Mouse (Mus musculus): ENCODE data around the gene Eef1akmt4.

DNA sequence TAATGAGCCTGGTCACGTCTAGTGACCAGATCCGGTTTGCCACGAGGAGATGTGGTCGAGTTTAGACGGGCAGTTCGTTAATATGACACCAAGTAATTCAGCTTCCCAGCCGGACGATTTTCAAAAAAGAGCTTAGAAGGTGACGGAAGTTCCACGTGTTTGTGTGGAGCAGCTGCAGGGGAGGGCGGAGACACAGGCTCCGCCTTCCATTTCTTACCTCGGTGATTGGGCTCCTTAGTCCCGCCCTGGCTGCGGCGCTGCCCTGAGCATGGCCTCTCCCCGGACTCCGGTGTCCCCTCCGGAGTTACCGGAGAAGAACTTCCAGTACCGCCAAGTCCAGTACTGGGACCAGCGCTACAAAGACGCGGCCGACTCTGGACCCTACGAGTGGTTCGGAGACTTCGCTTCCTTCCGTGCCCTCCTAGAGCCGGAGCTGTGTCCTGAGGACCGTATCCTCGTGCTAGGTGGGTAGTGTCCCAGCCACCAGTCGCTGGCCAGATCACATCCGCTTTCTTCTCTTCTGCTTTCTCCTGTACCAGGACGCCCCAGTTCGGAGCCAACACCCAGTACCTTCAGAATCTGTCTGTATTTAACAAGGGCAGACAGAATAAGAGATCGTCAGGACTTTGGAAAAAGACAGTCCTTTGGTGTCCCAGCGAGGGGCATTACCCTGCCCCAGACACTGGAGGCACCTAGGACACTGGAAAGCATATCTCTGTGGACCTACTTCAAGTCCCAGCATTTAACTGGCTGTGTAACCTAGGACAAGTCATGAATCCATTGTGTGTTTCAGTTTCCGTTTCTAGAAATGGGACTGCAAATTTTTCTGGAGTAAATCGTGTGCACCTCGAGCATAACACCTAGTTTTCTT lies at the start of gene Eef1akmt4, which contains the start of the genes Gm49333 and Alg3:
- TF ChIP-seq CTCF (IDR thresholded peaks at IDR 0.05; ENCODE audit: borderline replicate concordance, insufficient read depth, low read length) (no peak), POLR2A (IDR thresholded peaks at IDR 0.05; ENCODE audit: low read depth, low read length) (peak; percentile 77)
